ENCODE assay signal across 23 mouse cellular contexts in genomic region chr1:171777026-171777425, GRCm38 (mm10). TPM values are rescaled to one million over a fixed set of nuclear protein-coding genes. Genes with fewer than 3 reads are reported as not detected.
DNase-seq lines count a peak whose midpoint lies in the region; ATAC-seq lines count a peak whose summit lies in the region.
"Had no signal": no experiment of that assay in that cellular context is flagged by ENCODE, and none has a peak within 500 bp of the region (broad histone marks: within the 10 kb centered on the region; RNA-seq: fewer than 3 reads in every experiment).

No protein-coding gene starts in this region.

- no peak for ATAC-seq in CD4-positive, CD25-positive, alpha-beta regulatory T cell, adult 4 months
- ATAC-seq in midbrain, embryonic 11.5 days (ENCODE audit: low FRiP score), result no peak
- no peak for ATAC-seq in midbrain, embryonic 13.5 days
- ATAC-seq in intestine, embryonic 15.5 days, result no peak
- ATAC-seq: forebrain, embryonic 14.5 days; hindbrain, embryonic 16.5 days had no signal

- WGBS in midbrain, embryonic 11.5 days, result 80% methylated on average over 7 of the region's 7 CpGs
- 77% methylated on average over 7 of the region's 7 CpGs for WGBS in midbrain, embryonic 13.5 days
- 82% methylated on average over 7 of the region's 7 CpGs for WGBS in intestine, embryonic 15.5 days

- no peak overlapping the region for H3K4me2 ChIP-seq in midbrain, embryonic 11.5 days
- H3K4me2 ChIP-seq in midbrain, embryonic 13.5 days (replicated peaks), result no peak overlapping the region
- H3K4me2 ChIP-seq in intestine, embryonic 15.5 days (replicated peaks), result no peak overlapping the region
- H3K4me2 ChIP-seq: heart, embryonic 12.5 days; hindbrain, embryonic 12.5 days had no signal

- H3K4me1 ChIP-seq in midbrain, embryonic 11.5 days (ENCODE audit: control insufficient read depth, insufficient read depth, low read length), result no peaks in the 10 kb centered on the region
- no peaks in the 10 kb centered on the region for H3K4me1 ChIP-seq in midbrain, embryonic 13.5 days (replicated peaks)
- H3K4me1 ChIP-seq in intestine, embryonic 15.5 days (replicated peaks), result no peaks in the 10 kb centered on the region
- H3K4me1 ChIP-seq: embryonic facial prominence, embryonic 10.5 days; heart, embryonic 12.5 days; hindbrain, embryonic 12.5 days had no signal

- intact Hi-C loops in gastrocnemius, postnatal 36 days (cut with DNase I), result no loop called here

- H3K36me3 ChIP-seq in midbrain, embryonic 11.5 days (ENCODE audit: control insufficient read depth, insufficient read depth, low read length), result no peaks in the 10 kb centered on the region
- no peaks in the 10 kb centered on the region for H3K36me3 ChIP-seq in midbrain, embryonic 13.5 days
- no peaks in the 10 kb centered on the region for H3K36me3 ChIP-seq in intestine, embryonic 15.5 days
- H3K36me3 ChIP-seq: embryonic facial prominence, embryonic 10.5 days; forebrain, embryonic 10.5 days; heart, embryonic 12.5 days; hindbrain, embryonic 12.5 days had no signal

- H3K9me3 ChIP-seq in midbrain, embryonic 11.5 days (ENCODE audit: control insufficient read depth, low read length), result no peaks in the 10 kb centered on the region
- H3K9me3 ChIP-seq in midbrain, embryonic 13.5 days, result no peaks in the 10 kb centered on the region
- H3K9me3 ChIP-seq in intestine, embryonic 15.5 days, result no peaks in the 10 kb centered on the region
- H3K9me3 ChIP-seq: embryonic facial prominence, embryonic 10.5 days; forebrain, embryonic 10.5 days; heart, embryonic 12.5 days; hindbrain, embryonic 12.5 days had no signal

- DNase-seq in CD4-positive, CD25-positive, alpha-beta regulatory T cell, adult 2 months (ENCODE audit: low read depth, low spot score), result peak; percentile 38
- DNase-seq in midbrain, embryonic 11.5 days (ENCODE audit: low spot score, missing footprints), result peak; percentile 33
- peak; percentile 80 for DNase-seq in thymus, postnatal 14 days
- DNase-seq in frontal cortex, postnatal 36 days (ENCODE audit: low spot score in 2 of 2), result no peak
- DNase-seq in gastrocnemius, postnatal 36 days, result no peak
- DNase-seq: adrenal gland, adult 8-10 months; adrenal gland, postnatal 36 days; B cell, adult 2 months; cerebellum, adult 2 months; cerebellum, postnatal 10 days; heart, adult 2 months; heart, postnatal 4 days had no signal

- no peaks in the 10 kb centered on the region for H3K27me3 ChIP-seq in midbrain, embryonic 11.5 days (ENCODE audit: control insufficient read depth, insufficient read depth, low read length)
- H3K27me3 ChIP-seq in midbrain, embryonic 13.5 days, result no peaks in the 10 kb centered on the region
- H3K27me3 ChIP-seq in intestine, embryonic 15.5 days (replicated peaks), result no peaks in the 10 kb centered on the region
- H3K27me3 ChIP-seq: CH12.LX; heart, embryonic 12.5 days; hindbrain, embryonic 12.5 days had no signal

- H3K27ac ChIP-seq in midbrain, embryonic 11.5 days (ENCODE audit: low read depth, low read length), result no peak overlapping the region
- no peak overlapping the region for H3K27ac ChIP-seq in midbrain, embryonic 13.5 days
- no peak overlapping the region for H3K27ac ChIP-seq in intestine, embryonic 15.5 days
- H3K27ac ChIP-seq: embryonic facial prominence, embryonic 10.5 days; forebrain, embryonic 10.5 days; heart, adult 2 months; hindbrain, embryonic 12.5 days had no signal

- H3K4me3 ChIP-seq in midbrain, embryonic 11.5 days (ENCODE audit: low read depth, low read length), result no peak overlapping the region
- H3K4me3 ChIP-seq in midbrain, embryonic 13.5 days (replicated peaks), result no peak overlapping the region
- no peak overlapping the region for H3K4me3 ChIP-seq in intestine, embryonic 15.5 days (replicated peaks)
- H3K4me3 ChIP-seq: embryonic facial prominence, embryonic 10.5 days; erythroblast, embryonic 14.5 days; forebrain, embryonic 10.5 days; heart, adult 2 months; heart, embryonic 12.5 days; hindbrain, embryonic 12.5 days had no signal

- H3K9ac ChIP-seq in midbrain, embryonic 11.5 days (ENCODE audit: low read length), result no peak overlapping the region
- no peak overlapping the region for H3K9ac ChIP-seq in midbrain, embryonic 13.5 days (replicated peaks)
- H3K9ac ChIP-seq in intestine, embryonic 15.5 days, result no peak overlapping the region
- H3K9ac ChIP-seq: heart, embryonic 12.5 days; hindbrain, embryonic 12.5 days had no signal

RNA-seq across cellular contexts. Expression of gene Slamf1, which starts 10.1 kb away (rescaled TPM):
- polyA plus RNA-seq in CD4-positive, CD25-positive, alpha-beta regulatory T cell, adult 4 months (2017; shearing (Covaris generic)), result 10 to 100 TPM; 72.6 to 97.4 TPM
- 0.29 and 0.37 TPM in 2 replicates for polyA plus RNA-seq in midbrain, embryonic 11.5 days (2014; fragmentation: Nextera tagmentation; extraction: Ambion mirVana)
- 0.14 and 0.22 TPM in 2 replicates for polyA plus RNA-seq in midbrain, embryonic 13.5 days (2015; fragmentation: Nextera tagmentation; extraction: Ambion mirVana)
- polyA plus RNA-seq in intestine, embryonic 15.5 days (2015; fragmentation: Nextera tagmentation; extraction: Ambion mirVana), result 0.09 and 0.14 TPM in 2 replicates
- under 1 TPM in 1 of 2 experiments, not detected in 1; 0.18 TPM for total RNA-seq in gastrocnemius, postnatal 36 days (2021)
- polyA plus RNA-seq: cerebellum, adult 2 months had no signal

Comparison
In these comparisons a context has a peak if more than half of its experiments do, and no peak if none do; other contexts are left out.
1. DNase-seq: peak in CD4-positive, CD25-positive, alpha-beta regulatory T cell, adult 2 months (single experiment), midbrain, embryonic 11.5 days (single experiment) and thymus, postnatal 14 days (single experiment); none in frontal cortex, postnatal 36 days (0 of 2) and gastrocnemius, postnatal 36 days (0 of 2).
2. RNA of gene Slamf1, which starts 10.1 kb away (polyA plus RNA-seq): 72.6 to 97.4 TPM in CD4-positive, CD25-positive, alpha-beta regulatory T cell, adult 4 months; 0.29 to 0.37 TPM in midbrain, embryonic 11.5 days, 0.14 to 0.22 TPM in midbrain, embryonic 13.5 days and 0.09 to 0.14 TPM in intestine, embryonic 15.5 days; every median in the first group is over 10 times any median in the second.